Mouse (Mus musculus): ENCODE results near the gene Mrpl1. TPM values are rescaled to one million over a fixed set of nuclear protein-coding genes. Genes with fewer than 3 reads are reported as not detected.

The Mrpl1 gene
- total RNA-seq, 2 experiments from 2014 or later, result 24.4 to 33.4 TPM

- no peak for ATAC-seq (ENCODE audit: poor library complexity, severe bottlenecking)
These were observed 2.4 kb upstream of the Mrpl1 start for GRCm38 (mm10) chr5:96206897-96207296.

GRCm38 (mm10) chr5:96207531-96207930, 1.8 kb upstream of the Mrpl1 start:
- no peak for ATAC-seq (ENCODE audit: poor library complexity, severe bottlenecking)

- no peak for ATAC-seq (ENCODE audit: poor library complexity, severe bottlenecking)
These were observed 750 bp upstream of the Mrpl1 start for GRCm38 (mm10) chr5:96208543-96208942.

- peak; percentile 97 for ATAC-seq (ENCODE audit: poor library complexity, severe bottlenecking)
These were observed 757 bp downstream of the Mrpl1 start for GRCm38 (mm10) chr5:96209916-96210583.

- no peak for ATAC-seq (ENCODE audit: poor library complexity, severe bottlenecking)
These were observed 9.4 kb downstream of the Mrpl1 start for GRCm38 (mm10) chr5:96218648-96219047.

GRCm38 (mm10) chr5:96219512-96219911, 10.2 kb downstream of the Mrpl1 start:
- ATAC-seq (ENCODE audit: poor library complexity, severe bottlenecking), result no peak

- ATAC-seq (ENCODE audit: poor library complexity, severe bottlenecking), result peak; percentile 30
These were observed 12.0 kb downstream of the Mrpl1 start for GRCm38 (mm10) chr5:96221298-96221697.

GRCm38 (mm10) chr5:96221812-96222585, 12.7 kb downstream of the Mrpl1 start:
- peak; percentile 91 for ATAC-seq (ENCODE audit: poor library complexity, severe bottlenecking)

GRCm38 (mm10) chr5:96222964-96223363, 13.7 kb downstream of the Mrpl1 start:
- ATAC-seq (ENCODE audit: poor library complexity, severe bottlenecking), result no peak

GRCm38 (mm10) chr5:96226490-96226889, 17.2 kb downstream of the Mrpl1 start:
- no peak for ATAC-seq (ENCODE audit: poor library complexity, severe bottlenecking)

- no peak for ATAC-seq (ENCODE audit: poor library complexity, severe bottlenecking)
These were observed 19.7 kb downstream of the Mrpl1 start for GRCm38 (mm10) chr5:96228967-96229366.

- ATAC-seq (ENCODE audit: poor library complexity, severe bottlenecking), result peak; percentile 90
These were observed 29.5 kb downstream of the Mrpl1 start for GRCm38 (mm10) chr5:96238797-96239196.

- peak; percentile 22 for ATAC-seq (ENCODE audit: poor library complexity, severe bottlenecking)
These were observed 31.6 kb downstream of the Mrpl1 start for GRCm38 (mm10) chr5:96240856-96241255.

GRCm38 (mm10) chr5:96244511-96244910, 35.2 kb downstream of the Mrpl1 start:
- peak; percentile 88 for ATAC-seq (ENCODE audit: poor library complexity, severe bottlenecking)

GRCm38 (mm10) chr5:96253995-96254394, 44.7 kb downstream of the Mrpl1 start:
- ATAC-seq (ENCODE audit: poor library complexity, severe bottlenecking), result no peak

GRCm38 (mm10) chr5:96255166-96255565, 45.9 kb downstream of the Mrpl1 start:
- ATAC-seq (ENCODE audit: poor library complexity, severe bottlenecking), result no peak

GRCm38 (mm10) chr5:96258210-96258609, 48.9 kb downstream of the Mrpl1 start:
- ATAC-seq (ENCODE audit: poor library complexity, severe bottlenecking), result no peak

- peak; percentile 88 for ATAC-seq (ENCODE audit: poor library complexity, severe bottlenecking)
These were observed 57.9 kb downstream of the Mrpl1 start for GRCm38 (mm10) chr5:96267017-96267702.

GRCm38 (mm10) chr5:96271070-96271469, 61.8 kb downstream of the Mrpl1 start:
- no peak for ATAC-seq (ENCODE audit: poor library complexity, severe bottlenecking)

- no peak for ATAC-seq (ENCODE audit: poor library complexity, severe bottlenecking)
These were observed 96.5 kb downstream of the Mrpl1 start for GRCm38 (mm10) chr5:96305786-96306185.

- ATAC-seq (ENCODE audit: poor library complexity, severe bottlenecking), result no peak
These were observed 97.0 kb downstream of the Mrpl1 start for GRCm38 (mm10) chr5:96306271-96306670.

GRCm38 (mm10) chr5:96306826-96307225, 97.5 kb downstream of the Mrpl1 start:
- ATAC-seq (ENCODE audit: poor library complexity, severe bottlenecking), result no peak

Data from megakaryocyte, adult 5-6 weeks (primary cell).